Mouse (Mus musculus) MN1 (cell line): ENCODE measurements around the gene Gm21969.

Experiments used
- DNase-seq: peaks from one replicate; pipeline ENCODE4 v3.0.0-alpha.2; 2016; ENCODE audit warnings: low spot score

Gene Gm21969

DNA sequence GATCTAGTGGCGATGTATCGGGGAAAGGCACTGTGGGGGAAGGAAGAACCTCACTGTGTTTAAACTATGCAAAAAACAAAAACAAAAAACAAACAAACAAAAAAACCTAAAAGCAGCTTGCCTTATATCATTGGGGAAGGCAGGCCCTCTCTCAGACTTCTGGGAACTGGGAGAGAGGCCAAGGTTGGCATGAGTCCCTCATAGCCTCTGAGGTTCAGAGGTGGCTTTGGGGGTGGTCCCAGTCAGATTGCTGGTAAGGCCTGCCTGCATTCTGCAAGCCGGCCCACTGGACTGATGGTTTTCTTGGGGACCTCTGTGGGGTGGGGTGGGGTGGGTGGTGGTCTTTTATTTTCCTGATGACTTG lies 14.0 kb downstream of the Gm21969 start:
- no peak for DNase-seq

DNA sequence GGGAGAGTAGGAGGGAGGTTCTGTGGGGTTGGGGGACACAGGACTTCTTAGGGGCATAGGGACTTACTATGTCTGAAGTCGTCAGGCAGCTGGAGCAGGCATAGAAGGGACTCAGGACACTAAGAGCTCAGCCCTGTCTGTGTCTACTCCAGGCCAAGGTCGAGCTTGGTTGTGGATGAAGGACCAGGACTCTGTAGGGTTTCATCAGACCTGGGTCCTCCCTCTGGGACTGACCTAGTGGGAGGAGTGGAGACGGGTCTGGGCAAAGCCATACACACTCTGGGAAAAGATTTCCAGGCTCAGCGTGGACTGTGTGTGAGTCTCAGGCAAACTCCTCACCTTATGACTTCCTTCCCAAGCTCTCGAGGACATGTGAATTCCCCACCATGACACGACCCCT lies 16.8 kb downstream of the Gm21969 start:
- DNase-seq, result no peak

GRCm38 (mm10) chr4:139622373-139623282 lies 19.6 kb downstream of the Gm21969 start, which contains the start of gene Aldh4a1:
Aldh4a1 (plus strand) TSS chr4:139622866.
- DNase-seq, result peak; percentile 98

GRCm38 (mm10) chr4:139623434-139624115 lies 20.6 kb downstream of the Gm21969 start:
- DNase-seq, result no peak

DNA sequence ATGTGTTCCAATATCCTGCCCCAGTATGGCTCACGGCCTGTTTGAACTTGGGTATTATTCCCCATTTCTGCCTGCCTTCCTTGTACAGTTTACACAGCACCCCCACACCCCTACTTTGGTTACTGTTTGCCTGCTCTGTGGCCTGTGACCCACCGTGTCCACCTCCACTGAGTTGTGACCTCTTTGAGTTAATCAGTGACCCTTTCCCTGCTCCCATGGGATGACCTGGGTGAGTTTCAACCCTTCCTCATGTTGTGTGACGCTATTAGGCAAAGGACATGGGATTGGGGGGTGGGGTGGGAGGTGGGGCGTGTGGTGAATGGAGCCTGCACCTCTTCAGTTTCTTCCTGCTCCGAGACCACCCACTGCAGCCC lies 21.1 kb downstream of the Gm21969 start:
- no peak for DNase-seq

- DNase-seq, result no peak
Measured at GRCm38 (mm10) chr4:139624706-139625105, 21.7 kb downstream of the Gm21969 start.

DNA sequence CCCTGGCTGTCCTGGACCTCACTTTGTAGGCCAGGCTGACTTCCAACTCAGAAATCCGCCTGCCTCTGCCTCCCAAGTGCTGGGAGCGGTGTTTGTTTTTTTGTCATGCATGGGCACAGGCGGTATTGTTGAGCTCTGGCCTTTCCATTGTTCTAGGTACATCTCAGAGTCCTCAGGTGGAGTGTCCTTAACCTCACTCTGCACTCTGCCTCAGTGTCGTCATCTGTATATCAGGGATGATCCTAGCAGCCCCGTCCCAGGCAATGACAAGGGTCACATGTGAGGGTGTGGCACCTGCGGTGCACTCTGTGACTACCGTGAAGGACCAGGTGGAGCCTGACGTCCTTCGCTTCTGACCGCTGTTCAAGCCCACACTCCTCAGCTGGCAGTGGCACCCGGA lies 24.4 kb downstream of the Gm21969 start:
- DNase-seq, result no peak

- no peak for DNase-seq
Measured at GRCm38 (mm10) chr4:139630171-139630570, 27.2 kb downstream of the Gm21969 start.

GRCm38 (mm10) chr4:139631141-139631540 lies 28.2 kb downstream of the Gm21969 start:
- no peak for DNase-seq

- DNase-seq, result no peak
Measured at GRCm38 (mm10) chr4:139631569-139632253, 28.7 kb downstream of the Gm21969 start.

DNA sequence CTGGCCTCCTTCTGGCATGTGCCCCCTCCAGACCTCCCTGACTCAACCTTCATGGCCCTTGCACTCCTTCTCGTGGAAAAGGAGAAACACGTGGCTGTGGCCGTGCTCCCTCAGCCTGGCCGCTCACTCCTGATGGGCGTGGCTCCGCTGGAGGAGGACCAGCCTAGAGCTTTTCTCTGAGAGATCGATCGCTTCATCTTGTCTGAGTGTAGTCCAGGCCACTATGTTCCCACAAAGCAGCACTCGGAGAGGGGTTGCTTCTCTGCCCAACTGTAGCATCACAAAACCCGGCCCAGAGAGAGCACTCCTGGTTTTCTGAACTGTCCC lies 29.2 kb downstream of the Gm21969 start:
- DNase-seq, result no peak

GRCm38 (mm10) chr4:139636373-139636772 lies 33.4 kb downstream of the Gm21969 start:
- peak; percentile 65 for DNase-seq

DNA sequence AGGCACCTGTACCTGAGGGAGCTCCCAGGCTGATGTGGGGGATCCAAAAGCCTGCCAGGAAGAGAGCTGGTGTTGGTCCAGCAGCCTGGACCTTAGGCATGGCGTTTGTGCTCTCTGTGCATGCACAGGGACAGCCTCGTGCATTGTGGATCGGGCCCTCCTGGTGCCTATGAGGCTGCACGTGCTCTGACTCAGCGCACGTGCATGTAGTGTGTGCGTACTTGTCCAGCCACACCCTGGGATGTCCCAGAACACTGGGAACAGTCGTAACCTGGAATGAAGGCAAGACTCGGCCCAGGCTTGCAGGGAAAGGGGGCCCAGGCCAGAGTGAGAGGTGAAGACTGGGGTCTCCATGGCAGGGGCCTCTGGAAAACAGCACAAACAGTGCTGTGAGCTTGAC lies 34.9 kb downstream of the Gm21969 start:
- DNase-seq, result no peak

DNA sequence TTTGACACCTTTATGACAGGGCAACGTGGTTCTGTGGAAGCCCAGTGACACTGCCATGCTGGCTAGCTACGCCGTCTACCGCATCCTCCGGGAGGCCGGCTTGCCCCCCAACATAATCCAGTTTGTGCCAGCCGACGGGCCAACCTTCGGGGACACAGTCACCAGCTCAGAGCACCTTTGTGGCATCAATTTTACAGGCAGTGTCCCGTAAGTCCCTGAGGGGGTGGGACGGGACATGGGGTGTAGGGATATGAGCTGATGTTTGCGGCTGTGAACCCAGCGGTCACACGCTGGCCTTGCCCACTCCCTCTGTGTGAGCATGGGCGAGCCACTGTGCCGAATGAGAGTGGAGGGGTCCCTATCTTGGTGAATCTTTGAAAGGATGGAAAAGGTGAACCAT lies 35.4 kb downstream of the Gm21969 start:
- DNase-seq, result no peak

GRCm38 (mm10) chr4:139639801-139640200 lies 36.8 kb downstream of the Gm21969 start:
- DNase-seq, result peak; percentile 67

DNA sequence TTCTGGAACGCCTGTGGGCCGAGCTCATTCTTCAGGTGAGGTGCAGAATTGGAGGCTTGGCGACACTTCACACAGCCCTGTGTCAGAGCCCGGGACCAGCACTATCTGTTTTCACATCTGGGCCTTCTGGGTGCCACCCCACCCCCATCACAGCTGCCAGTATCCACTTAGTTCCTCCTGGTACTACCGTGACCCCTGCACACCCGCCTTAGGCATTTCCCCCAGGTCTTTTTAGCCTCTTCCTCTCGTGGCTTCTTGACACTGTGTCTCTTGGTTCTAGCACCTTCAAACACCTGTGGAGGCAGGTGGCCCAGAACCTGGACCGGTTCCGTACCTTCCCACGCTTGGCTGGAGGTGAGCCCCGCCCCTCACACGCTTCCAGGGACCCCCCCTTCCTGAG lies 37.3 kb downstream of the Gm21969 start:
- no peak for DNase-seq

GRCm38 (mm10) chr4:139640775-139641174 lies 37.8 kb downstream of the Gm21969 start:
- no peak for DNase-seq

- no peak for DNase-seq
Measured at GRCm38 (mm10) chr4:139641829-139642425, 38.9 kb downstream of the Gm21969 start.

GRCm38 (mm10) chr4:139643972-139644371 lies 41.0 kb downstream of the Gm21969 start:
- DNase-seq, result peak; percentile 77

- no peak for DNase-seq
Measured at GRCm38 (mm10) chr4:139646916-139647315, 43.9 kb downstream of the Gm21969 start.

GRCm38 (mm10) chr4:139650086-139650743 lies 47.2 kb downstream of the Gm21969 start:
- DNase-seq, result no peak

GRCm38 (mm10) chr4:139650907-139651306 lies 47.9 kb downstream of the Gm21969 start:
- DNase-seq, result no peak
